Mouse (Mus musculus): Measurements from ENCODE around the gene Gm5039. TPM values are rescaled to one million over a fixed set of nuclear protein-coding genes. Genes with fewer than 3 reads are reported as not detected.
A peak's percentile ranks its signal among the peaks of the same experiment; 100 is the strongest.
"Not testable (repeated sequence)": the region's sequence is repeated elsewhere in the genome, so short reads cannot be mapped to it uniquely, and the experiment has no call there.

Gm5039 gene
- polyA plus RNA-seq, 1 experiment, result not detected

DNA sequence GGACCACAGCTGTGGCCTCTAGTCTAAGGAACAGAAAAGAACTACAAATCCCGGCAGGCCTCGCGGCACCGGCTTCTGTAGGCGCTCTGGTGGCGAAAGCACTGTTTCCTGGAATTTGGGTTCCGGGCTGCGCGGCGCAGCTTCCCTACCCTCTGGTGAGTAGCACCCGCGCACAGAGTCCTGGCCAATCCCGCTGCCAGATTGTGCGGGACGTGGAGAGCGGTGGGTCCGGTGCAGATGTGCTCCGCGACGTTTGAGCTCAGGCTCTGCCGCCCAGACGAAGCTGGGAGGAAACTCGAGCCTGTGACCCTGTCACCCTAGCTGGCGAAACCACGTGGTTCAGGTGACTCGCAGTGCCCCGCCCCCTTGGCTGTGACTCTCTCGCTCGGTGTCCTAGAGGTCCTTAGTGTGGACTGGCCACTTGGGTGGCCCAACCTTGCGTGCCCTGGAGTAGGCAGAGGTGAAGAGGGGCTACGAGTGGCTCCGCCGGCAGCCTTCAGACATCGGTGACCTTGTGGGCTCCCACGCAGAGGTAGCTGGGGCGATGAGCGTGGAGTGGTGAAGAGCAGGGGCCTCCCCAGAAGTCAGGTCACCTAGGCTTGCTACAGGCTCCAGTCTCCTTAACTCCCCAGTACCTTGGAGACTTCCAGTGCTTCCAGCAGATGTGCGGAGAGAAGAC lies 36.8 kb upstream of the Gm5039 start, which contains the start of gene Adck1:
Gene Adck1, plus strand, starts transcription at position 114 of the 679 bp plus-strand sequence.
- Histone ChIP-seq H3K9ac (ENCODE audit: low read depth, poor library complexity, severe bottlenecking) (peak within 1 kb of the TSS; percentile 11), H3K36me3 (ENCODE audit: control insufficient read depth, insufficient read depth, low read length, poor library complexity, severe bottlenecking) (no peaks in the 10 kb centered on the region), H3K9me3 (replicated peaks; ENCODE audit: control insufficient read depth, insufficient read depth, low read length, poor library complexity, severe bottlenecking) (no peaks in the 10 kb centered on the region), H3K27me3 (ENCODE audit: control insufficient read depth, insufficient read depth, low read length, poor library complexity, severe bottlenecking) (no peaks in the 10 kb centered on the region; the same call in 1 of the 2 replicates), H3K4me3 (ENCODE audit: low read depth, low read length) (peak within 1 kb of the TSS; percentile 76), H3K27ac (ENCODE audit: insufficient read depth, low read length) (no peak within 1 kb of the TSS), H3K4me1 (ENCODE audit: control insufficient read depth, insufficient read depth, low read length) (no peaks in the 10 kb centered on the region)
- no peak for TF ChIP-seq EP300 (IDR thresholded peaks at IDR 0.05; ENCODE audit: insufficient read depth, low read depth, low read length)
- no peak for TF ChIP-seq POLR2A (IDR thresholded peaks at IDR 0.05; ENCODE audit: insufficient read depth, low read length)
- TF ChIP-seq CTCF (IDR thresholded peaks at IDR 0.05; ENCODE audit: low read depth, low read length), result no peak

DNA sequence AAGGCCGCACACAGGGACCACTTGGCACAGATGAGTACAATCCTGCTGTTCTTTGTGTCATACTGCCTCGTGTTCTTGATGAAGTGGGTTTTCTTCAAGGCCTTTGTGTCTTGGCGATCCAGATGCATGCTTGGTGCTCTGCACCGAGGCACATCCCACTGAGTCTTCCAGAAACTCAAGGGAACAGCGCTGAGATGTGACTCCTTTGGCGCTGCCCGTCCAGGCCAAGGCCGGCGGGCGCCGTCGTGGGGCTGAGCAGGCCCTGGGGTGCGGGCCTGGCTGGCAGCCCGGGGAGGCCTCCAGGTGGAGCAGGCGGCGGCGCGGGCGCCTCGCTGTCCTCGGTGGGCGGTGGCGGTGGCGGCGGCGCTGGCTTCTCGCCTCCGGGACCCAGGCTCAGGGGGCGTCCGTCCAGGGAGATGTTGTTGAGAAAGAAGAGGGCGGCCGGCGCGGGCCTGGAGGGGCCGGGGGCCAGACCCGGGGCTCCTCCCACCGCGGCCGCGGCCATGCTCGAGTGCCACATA lies 30.4 kb upstream of the Gm5039 start:
- Histone ChIP-seq H3K9me3 (replicated peaks; ENCODE audit: control insufficient read depth, insufficient read depth, low read length, poor library complexity, severe bottlenecking) (no peaks in the 10 kb centered on the region), H3K36me3 (ENCODE audit: control insufficient read depth, insufficient read depth, low read length, poor library complexity, severe bottlenecking) (no peaks in the 10 kb centered on the region), H3K27me3 (ENCODE audit: control insufficient read depth, insufficient read depth, low read length, poor library complexity, severe bottlenecking) (no peaks in the 10 kb centered on the region), H3K4me1 (ENCODE audit: control insufficient read depth, insufficient read depth, low read length) (no peaks in the 10 kb centered on the region), H3K9ac (ENCODE audit: low read depth, poor library complexity, severe bottlenecking) (peak overlapping the region; percentile 87), H3K4me3 (ENCODE audit: low read depth, low read length) (peak overlapping the region; percentile 66), H3K27ac (ENCODE audit: insufficient read depth, low read length) (no peak overlapping the region)
- no peak for TF ChIP-seq CTCF (IDR thresholded peaks at IDR 0.05; ENCODE audit: low read depth, low read length)
- TF ChIP-seq POLR2A (IDR thresholded peaks at IDR 0.05; ENCODE audit: insufficient read depth, low read length), result no peak
- TF ChIP-seq EP300 (IDR thresholded peaks at IDR 0.05; ENCODE audit: insufficient read depth, low read depth, low read length), result no peak

DNA sequence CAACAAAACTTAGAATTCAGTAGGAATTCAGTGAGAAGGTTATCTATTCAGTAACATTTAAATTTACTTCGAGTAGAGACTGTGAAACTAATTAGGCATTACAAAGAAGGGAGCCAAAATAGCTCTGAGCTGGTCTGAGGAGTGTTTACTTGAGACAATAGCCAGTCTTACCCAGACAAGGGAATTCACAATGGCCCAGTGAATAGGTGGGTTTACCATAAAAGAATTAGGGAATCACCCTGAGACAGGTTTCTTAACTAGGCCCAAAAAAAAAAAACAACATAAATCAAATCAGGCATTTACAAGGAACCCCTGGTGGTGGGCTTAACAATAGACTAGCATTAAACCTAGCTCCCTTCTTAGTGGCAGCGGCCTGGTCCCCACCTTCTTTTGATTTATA lies 17.5 kb upstream of the Gm5039 start:
- not testable (repeated sequence) for H3K36me3 ChIP-seq (ENCODE audit: control insufficient read depth, insufficient read depth, low read length, poor library complexity, severe bottlenecking); H3K27ac ChIP-seq (ENCODE audit: insufficient read depth, low read length)

DNA sequence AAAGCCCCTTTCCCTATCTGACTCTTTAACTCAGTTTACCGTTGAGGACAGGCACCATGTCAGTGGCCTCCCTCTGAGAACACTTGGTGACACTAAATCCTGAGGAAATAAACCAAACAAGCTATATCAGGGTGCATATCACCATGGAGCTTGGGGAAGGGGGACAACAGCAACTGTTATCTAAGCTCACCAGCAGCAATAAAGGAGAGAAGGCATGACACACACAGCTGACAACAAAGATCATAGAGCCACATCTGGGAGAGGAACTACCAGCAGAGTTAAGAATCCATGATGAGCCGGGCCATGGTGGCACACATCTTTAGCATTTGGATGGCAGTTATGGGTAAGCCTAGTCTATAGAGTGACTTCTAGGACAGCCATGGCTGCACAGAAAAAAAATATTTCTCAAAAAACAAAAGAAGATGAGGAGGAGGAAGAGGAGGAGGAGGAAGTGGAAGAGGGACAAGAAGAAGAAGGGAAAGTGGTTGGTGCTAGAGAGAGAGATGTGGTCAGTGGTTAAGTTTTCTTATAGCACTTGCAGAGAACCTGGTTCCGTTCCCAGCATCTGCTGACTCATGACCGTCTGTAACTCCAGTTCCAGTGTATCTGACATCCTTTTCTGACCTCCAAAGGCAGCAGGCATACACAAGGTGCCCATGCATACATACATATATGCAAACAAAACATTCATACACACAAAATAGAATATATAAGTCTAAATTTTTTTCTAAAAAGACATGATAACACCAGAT lies 13.0 kb upstream of the Gm5039 start:
- H3K27me3 ChIP-seq (ENCODE audit: control insufficient read depth, insufficient read depth, low read length, poor library complexity, severe bottlenecking); H3K9me3 ChIP-seq (replicated peaks; ENCODE audit: control insufficient read depth, insufficient read depth, low read length, poor library complexity, severe bottlenecking); H3K27ac ChIP-seq (ENCODE audit: insufficient read depth, low read length); H3K4me3 ChIP-seq (ENCODE audit: low read depth, low read length); H3K36me3 ChIP-seq (ENCODE audit: control insufficient read depth, insufficient read depth, low read length, poor library complexity, severe bottlenecking); H3K9ac ChIP-seq (ENCODE audit: low read depth, poor library complexity, severe bottlenecking); H3K4me1 ChIP-seq (ENCODE audit: control insufficient read depth, insufficient read depth, low read length): not testable (repeated sequence)

More for the DNA sequence above, 17.5 kb upstream of the Gm5039 start:
- not testable (repeated sequence) for H3K9ac ChIP-seq (ENCODE audit: low read depth, poor library complexity, severe bottlenecking); H3K27me3 ChIP-seq (ENCODE audit: control insufficient read depth, insufficient read depth, low read length, poor library complexity, severe bottlenecking); H3K4me3 ChIP-seq (ENCODE audit: low read depth, low read length); H3K4me1 ChIP-seq (ENCODE audit: control insufficient read depth, insufficient read depth, low read length)
- peaks cover 29% of the 10 kb centered on the region for H3K9me3 ChIP-seq (replicated peaks; ENCODE audit: control insufficient read depth, insufficient read depth, low read length, poor library complexity, severe bottlenecking)

- H3K36me3 ChIP-seq (ENCODE audit: control insufficient read depth, insufficient read depth, low read length, poor library complexity, severe bottlenecking), result no peaks in the 10 kb centered on the region
- H3K9ac ChIP-seq (ENCODE audit: low read depth, poor library complexity, severe bottlenecking), result no peak overlapping the region
- no peak overlapping the region for H3K27ac ChIP-seq (ENCODE audit: insufficient read depth, low read length)
- no peak for TF ChIP-seq EP300 (IDR thresholded peaks at IDR 0.05; ENCODE audit: insufficient read depth, low read depth, low read length)
- TF ChIP-seq CTCF (IDR thresholded peaks at IDR 0.05; ENCODE audit: low read depth, low read length), result no peak
- TF ChIP-seq POLR2A (IDR thresholded peaks at IDR 0.05; ENCODE audit: insufficient read depth, low read length), result no peak
- H3K4me1 ChIP-seq (ENCODE audit: control insufficient read depth, insufficient read depth, low read length), result no peaks in the 10 kb centered on the region
- H3K27me3 ChIP-seq (ENCODE audit: control insufficient read depth, insufficient read depth, low read length, poor library complexity, severe bottlenecking), result no peaks in the 10 kb centered on the region
- no peak overlapping the region for H3K4me3 ChIP-seq (ENCODE audit: low read depth, low read length)
- peaks cover 3% of the 10 kb centered on the region; the same call in 1 of the 2 replicates for H3K9me3 ChIP-seq (replicated peaks; ENCODE audit: control insufficient read depth, insufficient read depth, low read length, poor library complexity, severe bottlenecking)
Observed at GRCm38 (mm10) chr12:88314556-88314955, 9.3 kb downstream of the Gm5039 start.

DNA sequence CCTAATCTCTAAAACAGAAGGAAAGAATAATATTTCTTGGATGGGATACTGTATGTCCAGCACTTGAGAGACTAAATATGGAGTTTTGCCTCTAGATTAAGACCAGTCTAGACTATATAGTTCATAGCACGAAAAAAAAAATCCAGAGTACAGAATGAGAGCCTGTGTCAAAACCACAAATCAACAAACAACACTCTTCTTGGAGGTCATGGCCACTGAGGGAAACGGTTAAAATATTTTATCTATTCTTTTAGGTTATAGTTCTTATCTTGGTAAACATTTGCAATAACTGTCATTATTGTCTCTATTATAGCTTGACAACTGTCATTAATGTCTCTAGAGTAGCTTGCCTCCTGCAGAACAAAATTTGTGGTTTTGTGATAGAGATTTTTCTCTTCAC lies 26.7 kb downstream of the Gm5039 start:
- not testable (repeated sequence) for H3K36me3 ChIP-seq (ENCODE audit: control insufficient read depth, insufficient read depth, low read length, poor library complexity, severe bottlenecking); H3K4me3 ChIP-seq (ENCODE audit: low read depth, low read length); H3K9ac ChIP-seq (ENCODE audit: low read depth, poor library complexity, severe bottlenecking); H3K9me3 ChIP-seq (replicated peaks; ENCODE audit: control insufficient read depth, insufficient read depth, low read length, poor library complexity, severe bottlenecking); H3K27ac ChIP-seq (ENCODE audit: insufficient read depth, low read length); H3K27me3 ChIP-seq (ENCODE audit: control insufficient read depth, insufficient read depth, low read length, poor library complexity, severe bottlenecking); H3K4me1 ChIP-seq (ENCODE audit: control insufficient read depth, insufficient read depth, low read length)

DNA sequence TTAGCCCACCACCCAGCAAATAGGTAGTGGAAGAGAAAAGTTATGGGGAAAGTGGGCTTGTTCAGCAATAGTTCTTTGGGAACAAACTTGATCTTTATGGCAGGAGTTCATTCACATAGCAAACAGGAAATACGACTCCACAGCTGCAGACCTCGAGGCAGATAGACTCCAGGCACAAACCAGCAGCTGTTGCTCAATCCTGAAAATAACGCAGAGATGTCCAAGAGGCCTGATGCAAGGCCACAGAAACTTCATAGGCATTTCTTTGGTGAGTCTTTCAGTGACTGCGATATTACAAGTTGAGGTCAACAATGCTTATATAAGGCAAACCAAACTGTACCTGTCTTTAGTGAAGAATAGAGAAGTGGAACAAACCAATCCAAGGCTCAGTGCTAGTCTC lies 30.7 kb downstream of the Gm5039 start:
- not testable (repeated sequence) for H3K36me3 ChIP-seq (ENCODE audit: control insufficient read depth, insufficient read depth, low read length, poor library complexity, severe bottlenecking); H3K9me3 ChIP-seq (replicated peaks; ENCODE audit: control insufficient read depth, insufficient read depth, low read length, poor library complexity, severe bottlenecking); H3K9ac ChIP-seq (ENCODE audit: low read depth, poor library complexity, severe bottlenecking); H3K27me3 ChIP-seq (ENCODE audit: control insufficient read depth, insufficient read depth, low read length, poor library complexity, severe bottlenecking); H3K4me3 ChIP-seq (ENCODE audit: low read depth, low read length); H3K27ac ChIP-seq (ENCODE audit: insufficient read depth, low read length); H3K4me1 ChIP-seq (ENCODE audit: control insufficient read depth, insufficient read depth, low read length)

DNA sequence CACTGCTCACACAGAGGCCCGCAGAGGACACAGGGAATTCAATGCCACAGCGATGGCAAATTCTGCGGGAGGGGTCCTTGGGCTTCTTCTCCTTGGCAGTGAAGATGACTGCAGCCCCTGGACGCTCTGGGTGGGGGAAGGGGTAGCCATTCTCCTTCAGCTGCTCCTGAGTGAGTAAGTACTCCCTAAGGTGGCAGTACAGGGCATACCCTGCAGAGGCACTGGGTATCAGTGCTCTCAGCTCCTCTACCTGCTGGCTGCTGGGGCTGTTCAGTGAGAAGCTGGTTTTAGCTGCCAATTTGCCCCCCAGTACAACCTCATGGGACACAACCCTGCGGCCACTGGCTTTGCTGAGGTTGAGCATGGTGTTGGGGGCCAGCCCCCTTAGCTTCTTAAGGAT lies 38.6 kb downstream of the Gm5039 start:
- not testable (repeated sequence) for H3K27ac ChIP-seq (ENCODE audit: insufficient read depth, low read length); H3K9ac ChIP-seq (ENCODE audit: low read depth, poor library complexity, severe bottlenecking); H3K9me3 ChIP-seq (replicated peaks; ENCODE audit: control insufficient read depth, insufficient read depth, low read length, poor library complexity, severe bottlenecking); H3K4me3 ChIP-seq (ENCODE audit: low read depth, low read length); H3K4me1 ChIP-seq (ENCODE audit: control insufficient read depth, insufficient read depth, low read length); H3K36me3 ChIP-seq (ENCODE audit: control insufficient read depth, insufficient read depth, low read length, poor library complexity, severe bottlenecking); H3K27me3 ChIP-seq (ENCODE audit: control insufficient read depth, insufficient read depth, low read length, poor library complexity, severe bottlenecking)

- H3K36me3 ChIP-seq (ENCODE audit: control insufficient read depth, insufficient read depth, low read length, poor library complexity, severe bottlenecking); H3K27ac ChIP-seq (ENCODE audit: insufficient read depth, low read length); H3K9me3 ChIP-seq (replicated peaks; ENCODE audit: control insufficient read depth, insufficient read depth, low read length, poor library complexity, severe bottlenecking); H3K4me3 ChIP-seq (ENCODE audit: low read depth, low read length); H3K27me3 ChIP-seq (ENCODE audit: control insufficient read depth, insufficient read depth, low read length, poor library complexity, severe bottlenecking); H3K9ac ChIP-seq (ENCODE audit: low read depth, poor library complexity, severe bottlenecking); H3K4me1 ChIP-seq (ENCODE audit: control insufficient read depth, insufficient read depth, low read length): not testable (repeated sequence)
Observed at GRCm38 (mm10) chr12:88274400-88274799, 49.4 kb downstream of the Gm5039 start, which contains the start of gene Gm5662. Gene Gm5662, minus strand, starts transcription at chr12:88274500.
